Mouse (Mus musculus): ENCODE data around the gene Slco2a1. TPM values are rescaled to one million over a fixed set of nuclear protein-coding genes. Genes with fewer than 3 reads are reported as not detected.

Slco2a1 gene
- total RNA-seq (2023) = 0.50 TPM

GRCm38 (mm10) chr9:102988462-102988861 lies at the start of gene Slco2a1:
Gene Slco2a1 (plus strand): TSS chr9:102988712.

GRCm38 (mm10) chr9:103111621-103112470 lies 123.3 kb downstream of the Slco2a1 start, which contains the start of gene Rab6b:
Gene Rab6b (plus strand): TSS chr9:103111787.

Other genes starting within 250 kb of the Slco2a1 start
- 1.9 TPM for gene Ryk, start 153.8 kb upstream of the Slco2a1 start, total RNA-seq (2023)
- 2.9 TPM for gene Rab6b, start 123.1 kb downstream of the Slco2a1 start, total RNA-seq (2023)
- 23.4 TPM for gene Srprb, start 213.4 kb downstream of the Slco2a1 start, total RNA-seq (2023)
- gene Gm20425, start 241.6 kb downstream of the Slco2a1 start, total RNA-seq (2023) = not detected
- 20.3 TPM for gene Trf, start 241.7 kb downstream of the Slco2a1 start, total RNA-seq (2023)

Measured in CD4-positive naive resting alpha-beta T cell, adult 57 days (primary cell).